Mouse (Mus musculus): ENCODE data around the gene Adck1.

DNA sequence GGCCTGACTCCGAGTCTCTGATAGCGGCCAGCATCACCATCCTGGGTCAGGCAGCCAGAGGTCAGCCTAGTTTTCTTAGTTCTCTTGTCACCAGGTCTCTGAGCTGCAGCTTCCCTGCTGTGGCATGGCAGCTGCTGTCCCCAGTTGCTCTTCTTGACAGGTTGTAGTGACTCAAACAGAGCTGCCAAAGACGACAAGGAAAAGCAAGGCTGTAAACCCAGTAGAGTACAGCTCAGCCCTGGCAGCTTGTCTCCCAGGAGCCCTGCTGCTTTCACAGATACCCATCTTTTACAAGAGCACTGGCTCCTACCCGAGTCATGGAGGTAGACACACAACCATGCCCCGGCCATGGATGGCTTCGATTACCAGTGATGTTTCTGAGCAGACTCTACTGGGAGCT lies 108.3 kb downstream of the Adck1 start:
- no peak for TF ChIP-seq POLR2A (IDR thresholded peaks at IDR 0.05; ENCODE audit: borderline replicate concordance, insufficient read depth, low read length)
- TF ChIP-seq CTCF (IDR thresholded peaks at IDR 0.05; ENCODE audit: borderline replicate concordance, insufficient read depth, low read depth, low read length) = no peak

All from cerebellum, adult 2 months (tissue).